Mouse (Mus musculus): ENCODE data around the gene Ppa1.

The Ppa1 gene

DNA sequence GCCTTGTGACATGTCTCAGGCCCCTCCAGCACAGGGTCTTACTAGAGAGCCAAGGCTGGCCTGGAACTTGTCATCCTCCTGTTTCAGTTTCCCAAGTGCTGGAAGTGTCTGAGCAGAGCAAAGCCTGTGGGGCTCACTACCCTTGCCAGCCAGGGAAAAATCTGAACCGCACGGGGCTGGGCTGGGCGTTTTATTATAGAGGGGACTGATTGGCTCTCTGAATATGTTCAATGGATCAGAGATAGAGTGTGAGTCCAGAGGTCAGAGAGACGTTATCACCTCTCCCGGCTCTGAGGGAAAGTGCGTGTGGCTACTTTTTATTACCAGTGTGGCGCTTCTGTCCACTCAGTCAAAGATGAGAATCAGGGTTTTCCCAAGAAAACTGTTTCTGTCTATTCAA is 1.8 kb upstream of the Ppa1 start:
- no peak for DNase-seq (ENCODE audit: low read depth)

- DNase-seq (ENCODE audit: low read depth): peak; percentile 56
Measured at GRCm38 (mm10) chr10:61648737-61649645, 639 bp downstream of the Ppa1 start.

DNA sequence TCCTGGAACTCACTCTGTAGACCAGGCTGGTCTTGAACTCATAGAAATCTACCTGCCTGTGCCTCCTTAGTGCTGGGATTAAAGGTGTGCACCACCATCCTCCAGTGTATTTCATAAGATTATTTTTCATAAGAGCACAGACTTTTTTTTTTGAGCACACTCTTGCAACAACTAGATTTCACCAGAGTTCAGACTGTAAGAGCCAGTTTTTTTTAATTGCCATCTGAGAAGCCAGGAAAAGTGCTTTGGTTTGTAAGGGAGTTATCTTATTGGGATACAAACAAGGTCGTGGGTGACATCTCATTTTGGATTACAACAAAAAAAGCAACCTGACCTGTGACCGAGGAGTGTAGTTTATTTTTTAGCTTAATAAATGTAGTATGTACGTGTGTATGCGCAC is 5.8 kb downstream of the Ppa1 start:
- DNase-seq (ENCODE audit: low read depth): no peak

GRCm38 (mm10) chr10:61654691-61655090 is 6.3 kb downstream of the Ppa1 start:
- DNase-seq (ENCODE audit: low read depth): no peak

GRCm38 (mm10) chr10:61655188-61655587 is 6.8 kb downstream of the Ppa1 start:
- no peak for DNase-seq (ENCODE audit: low read depth)

GRCm38 (mm10) chr10:61656928-61657882 is 8.9 kb downstream of the Ppa1 start:
- DNase-seq (ENCODE audit: low read depth): no peak

DNA sequence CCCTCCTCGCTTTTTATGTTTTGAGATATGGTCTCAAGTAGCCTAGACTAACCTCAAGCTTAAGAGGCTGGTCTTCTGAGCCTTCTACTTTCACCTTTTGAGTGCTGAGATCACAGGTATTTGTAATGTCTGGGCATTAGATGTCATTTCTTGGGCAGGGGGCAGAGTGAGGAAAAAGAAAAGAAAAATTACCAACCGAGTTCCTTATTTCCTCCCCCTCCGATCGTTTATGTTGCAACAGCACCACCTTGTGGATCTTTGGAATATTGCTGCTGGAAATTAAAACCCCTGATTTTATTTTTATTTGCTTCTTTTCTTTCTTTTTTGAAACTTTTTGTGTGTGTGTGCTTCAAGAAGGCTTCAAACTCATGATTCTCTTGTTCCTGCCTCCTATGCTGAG is 9.6 kb downstream of the Ppa1 start:
- DNase-seq (ENCODE audit: low read depth): no peak

- no peak for DNase-seq (ENCODE audit: low read depth)
Measured at GRCm38 (mm10) chr10:61661887-61662286, 13.5 kb downstream of the Ppa1 start.

GRCm38 (mm10) chr10:61662391-61662988 is 14.1 kb downstream of the Ppa1 start:
- no peak for DNase-seq (ENCODE audit: low read depth)

GRCm38 (mm10) chr10:61665111-61665510 is 16.8 kb downstream of the Ppa1 start:
- no peak for DNase-seq (ENCODE audit: low read depth)

GRCm38 (mm10) chr10:61665651-61666050 is 17.3 kb downstream of the Ppa1 start:
- DNase-seq (ENCODE audit: low read depth): no peak

DNA sequence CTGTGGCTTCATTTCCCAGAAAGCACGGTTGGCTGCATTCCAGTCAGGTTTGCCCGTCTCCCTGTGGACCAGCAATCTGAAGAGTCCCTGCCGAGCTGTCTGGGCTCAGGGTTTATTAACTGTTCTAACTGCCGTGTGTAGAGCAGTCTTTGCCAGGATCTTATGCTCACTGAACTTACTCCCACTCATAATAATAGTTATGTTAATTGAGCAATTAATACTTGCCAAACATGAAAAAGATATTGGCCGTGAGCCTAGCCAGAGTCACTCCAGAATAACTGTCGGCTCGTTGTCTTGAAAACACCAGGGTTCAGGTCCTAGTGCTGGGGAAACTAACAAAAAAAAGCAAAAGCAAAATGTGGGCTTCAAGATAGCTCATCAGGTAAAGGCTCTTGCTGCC is 20.9 kb downstream of the Ppa1 start:
- no peak for DNase-seq (ENCODE audit: low read depth)

DNA sequence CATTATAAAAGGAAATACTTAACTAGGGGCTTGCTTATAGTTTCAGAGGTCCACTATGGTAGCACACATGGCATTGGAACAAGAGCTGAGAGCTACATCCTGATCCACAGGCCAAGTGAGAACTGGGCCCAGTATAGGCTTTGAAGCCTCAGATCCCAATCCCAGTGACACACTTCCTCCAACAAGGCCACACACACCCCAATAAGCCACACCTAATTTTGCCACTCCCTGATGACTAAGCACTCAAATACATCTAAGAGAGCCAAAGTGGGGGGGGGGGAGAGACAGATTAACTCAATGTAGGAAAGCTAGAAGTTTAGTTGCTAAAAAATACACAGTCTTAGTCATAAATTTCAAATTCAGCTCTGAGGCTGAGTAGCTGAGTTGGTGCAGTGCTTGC is 21.5 kb downstream of the Ppa1 start:
- no peak for DNase-seq (ENCODE audit: low read depth)

DNA sequence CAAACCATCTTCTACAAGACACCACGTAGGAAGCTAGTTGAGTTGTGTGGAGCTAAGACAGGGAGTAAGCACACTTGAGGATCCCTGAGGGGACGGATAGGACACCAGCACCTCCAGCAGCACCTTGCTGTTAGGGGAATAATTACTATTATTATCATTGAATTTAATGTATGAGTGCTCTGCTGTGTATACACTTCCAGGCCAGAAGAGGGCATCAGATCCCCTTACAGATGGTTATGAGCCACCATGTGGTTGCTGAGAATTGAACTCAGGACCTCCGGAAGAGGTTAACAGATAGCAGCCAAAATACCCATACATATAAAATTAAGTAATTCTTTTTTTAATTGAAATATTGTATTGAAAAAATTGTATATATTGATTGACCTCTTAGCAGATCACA is 22.4 kb downstream of the Ppa1 start:
- no peak for DNase-seq (ENCODE audit: low read depth)

DNA sequence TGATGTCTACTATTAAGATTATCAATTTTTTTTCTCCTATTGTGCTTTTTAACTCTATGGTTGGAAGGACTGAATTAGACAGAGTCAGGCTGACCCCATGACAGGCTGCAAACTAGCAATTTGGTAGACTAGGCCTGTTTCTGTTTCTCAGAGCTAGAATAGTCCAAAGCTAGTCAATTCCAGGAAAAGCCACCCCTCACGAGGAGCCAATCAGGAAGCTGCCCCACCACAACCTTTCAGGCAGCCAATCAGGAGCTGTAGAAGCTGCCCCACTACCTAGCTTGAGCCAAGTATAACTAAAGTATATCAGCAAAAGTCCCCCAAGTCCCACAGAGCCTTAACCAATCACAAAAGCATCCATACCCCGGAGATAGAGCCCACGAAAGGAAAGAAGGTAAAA is 27.6 kb downstream of the Ppa1 start:
- DNase-seq (ENCODE audit: low read depth): peak; percentile 68

GRCm38 (mm10) chr10:61679545-61679944 is 31.2 kb downstream of the Ppa1 start:
- DNase-seq (ENCODE audit: low read depth): no peak

DNA sequence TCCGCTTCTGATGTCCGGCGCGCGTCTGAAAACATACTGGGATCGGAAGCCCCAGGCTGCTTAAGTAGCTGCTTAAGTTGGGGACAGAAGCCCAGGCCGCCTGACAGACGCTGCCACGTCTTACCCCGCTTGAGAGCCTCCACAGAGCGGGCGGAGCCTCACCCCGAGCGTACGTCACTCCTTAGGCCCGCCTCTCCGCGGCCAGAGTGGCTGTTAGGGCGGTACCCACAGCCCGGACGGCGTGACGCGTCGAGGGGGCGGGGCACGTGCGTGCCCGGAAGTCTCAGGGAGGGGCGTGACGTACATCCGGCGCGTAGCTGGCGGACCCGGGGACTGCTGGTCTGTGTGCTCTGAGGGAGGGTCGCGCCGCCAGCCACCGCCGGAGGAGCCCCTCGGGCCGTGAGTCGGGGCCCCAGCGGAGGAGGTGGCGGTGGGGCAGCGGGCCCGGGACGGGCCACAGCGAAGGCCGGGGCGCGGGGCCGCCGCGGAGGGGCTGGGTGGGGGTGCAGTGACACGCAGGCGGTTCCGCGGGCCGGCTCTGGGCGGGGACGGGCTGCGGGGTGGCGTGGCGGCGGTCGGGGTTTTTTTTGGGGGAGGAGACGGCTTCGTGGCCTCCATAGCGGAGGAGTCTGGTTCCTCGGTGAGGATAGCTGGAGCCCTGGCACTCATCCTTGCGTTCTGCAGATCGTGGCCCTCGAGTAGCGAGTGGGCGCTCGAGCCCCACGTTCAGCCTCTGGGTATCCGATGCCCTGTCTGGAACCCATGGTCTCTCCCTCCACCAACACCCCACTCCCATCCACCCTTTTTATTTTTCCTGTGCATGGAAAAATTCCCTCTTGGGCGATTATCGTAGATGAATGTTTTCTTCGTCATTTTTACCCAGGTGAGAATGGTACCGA is 31.9 kb downstream of the Ppa1 start, which contains the start of gene Sar1a:
Sar1a (plus strand) TSS at position 285 of the 899 bp plus-strand sequence.
- DNase-seq (ENCODE audit: low read depth): peak; percentile 95

- DNase-seq (ENCODE audit: low read depth): no peak
Measured at GRCm38 (mm10) chr10:61689405-61689804, 41.1 kb downstream of the Ppa1 start.

GRCm38 (mm10) chr10:61693563-61693962 is 45.2 kb downstream of the Ppa1 start:
- no peak for DNase-seq (ENCODE audit: low read depth)

DNA sequence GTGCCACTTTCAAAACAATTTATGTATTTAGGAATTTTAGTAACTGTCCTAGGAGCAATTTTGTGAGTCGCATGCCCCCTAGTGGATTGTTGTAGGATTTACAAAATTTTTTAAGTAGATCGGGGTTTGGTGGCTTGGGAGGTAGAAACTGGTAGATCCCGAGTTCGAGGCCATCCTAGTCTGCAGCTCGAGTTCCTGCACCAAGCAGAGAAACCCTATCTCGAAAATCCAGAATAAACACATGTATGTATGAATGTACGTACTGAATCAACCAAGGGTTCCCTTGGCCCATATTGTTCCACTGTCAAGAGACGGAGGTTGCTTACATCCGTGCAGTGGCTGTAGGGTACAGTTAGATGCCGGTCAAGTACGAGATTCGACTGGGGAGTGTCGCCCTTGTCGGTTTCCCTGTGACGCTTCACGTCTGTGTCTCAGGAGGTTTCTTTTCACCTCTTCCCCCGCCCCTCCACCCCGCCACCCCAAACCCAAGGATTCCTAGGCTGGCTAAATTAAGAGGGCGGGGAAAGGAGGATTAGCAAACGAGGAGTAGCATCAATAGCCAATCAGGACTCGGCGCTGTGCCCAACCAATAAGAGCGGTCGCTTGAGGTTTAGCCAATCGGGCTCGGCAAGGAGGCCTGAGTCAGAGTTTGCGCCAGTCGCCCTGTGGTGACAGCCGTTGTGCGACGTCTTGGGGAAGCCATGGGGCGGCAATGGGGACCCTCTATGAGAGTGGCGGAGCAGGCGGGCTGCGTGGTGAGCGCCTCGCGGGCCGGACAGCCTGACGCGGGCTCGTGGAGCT is 46.7 kb downstream of the Ppa1 start, which contains the start of gene Tysnd1:
Tysnd1 (plus strand) TSS at position 645 of the 801 bp plus-strand sequence.
- peak; percentile 95 for DNase-seq (ENCODE audit: low read depth)

All from c-Kit-positive CD71-positive TER-119-negative erythroid progenitor cells, embryonic 14.5 days (primary cell).